Mouse (Mus musculus) heart, embryonic 11.5 days (tissue): ENCODE measurements at regions not wholly inside any gene's neighbourhood (a gene's known extent, or its start where the extent isn't known, plus 50 kb on each side); places are given as distances from the start of the nearest gene placed in this dataset.

Experiments used
- ATAC-seq: fragments of 200-750 bp; cut with Nextera tagmentation; replicated peaks from 2 replicates; pipeline ENCODE4 v1.8.0; 2017; ENCODE audit warnings: moderate library complexity; ENCODE audit not compliant: insufficient number of reproducible peaks, low FRiP score, low TSS enrichment
- H3K27ac ChIP-seq: fragments of 300-500 bp; sonication (generic); 2 replicates; pipeline ENCODE4 v1.5.1; 2014; ENCODE audit warnings: mild to moderate bottlenecking, low read depth, low read length
- H3K27me3 ChIP-seq: fragments of 300-500 bp; sonication (generic); 2 replicates; pipeline ENCODE4 v1.6.1; 2014; ENCODE audit warnings: mild to moderate bottlenecking, low read length, mixed read lengths; ENCODE audit not compliant: control insufficient read depth, insufficient read depth
- H3K36me3 ChIP-seq: fragments of 300-500 bp; sonication (generic); 2 replicates; pipeline ENCODE4 v1.6.1; 2014; ENCODE audit warnings: mild to moderate bottlenecking, low read length, moderate library complexity, mixed read lengths; ENCODE audit not compliant: control insufficient read depth, insufficient read depth
- H3K4me1 ChIP-seq: fragments of 300-500 bp; sonication (generic); 2 replicates; pipeline ENCODE4 v1.6.1; 2014; ENCODE audit warnings: low read length; ENCODE audit not compliant: control insufficient read depth, insufficient read depth
- H3K4me2 ChIP-seq: fragments of 300-500 bp; sonication (generic); 2 replicates; pipeline ENCODE4 v1.6.1; 2014; ENCODE audit warnings: mild to moderate bottlenecking, moderate library complexity
- H3K4me3 ChIP-seq: fragments of 300-500 bp; sonication (generic); 2 replicates; pipeline ENCODE4 v1.5.1; 2014; ENCODE audit warnings: low read depth, low read length
- H3K9ac ChIP-seq: fragments of 300-500 bp; sonication (generic); 2 replicates; pipeline ENCODE4 v1.6.1; 2014; ENCODE audit warnings: mild to moderate bottlenecking, low read depth, low read length, moderate library complexity
- H3K9me3 ChIP-seq: fragments of 300-500 bp; sonication (generic); replicated peaks from 2 replicates; pipeline ENCODE4 v1.6.1; 2016; ENCODE audit warnings: low read length; ENCODE audit not compliant: control insufficient read depth
- WGBS: fragments of 180-500 bp; shearing (Covaris S2); extraction: QIAGEN DNeasy Blood & Tissue Kit; methylation state at CpG from one replicate; pipeline ENCODE4 v1.1.7; 2014; ENCODE audit not compliant: insufficient replicate concordance; 5-methylcytosine and 5-hydroxymethylcytosine counted together

- Histone ChIP-seq H3K4me3 (no peak overlapping the region), H3K36me3 (no peaks in the 10 kb centered on the region), H3K27ac (no peak overlapping the region), H3K9ac (no peak overlapping the region), H3K27me3 (no peaks in the 10 kb centered on the region), H3K4me2 (no peak overlapping the region), H3K9me3 (peaks cover 5% of the 10 kb centered on the region; the same call in 1 of the 2 replicates), H3K4me1 (no peaks in the 10 kb centered on the region)
- WGBS = 27% methylated on average over 3 of the region's 3 CpGs
- ATAC-seq = no peak
Observed at GRCm38 (mm10) chr13:52374781-52375180, 156.3 kb downstream of the Diras2 start.

DNA sequence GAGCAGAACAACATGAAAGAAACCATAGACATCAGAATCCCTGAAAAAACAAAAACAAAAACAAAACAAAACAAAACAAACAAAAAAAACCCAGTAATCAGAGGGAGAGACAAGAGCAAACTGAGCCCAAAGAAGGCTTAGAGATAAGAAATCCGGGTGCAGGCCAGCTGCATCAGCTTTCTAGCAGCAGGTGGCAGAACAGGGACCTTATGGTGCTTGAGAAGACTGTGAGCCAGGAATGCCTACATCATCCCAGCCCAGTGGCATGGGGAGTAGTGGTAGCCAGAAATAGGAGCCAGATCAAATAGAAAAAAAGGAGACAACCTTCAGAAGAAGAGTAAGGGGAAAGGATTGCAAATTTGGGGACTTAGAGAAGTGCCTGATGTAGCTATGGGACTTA, 152.8 kb downstream of the Diras2 start:
- ATAC-seq = no peak
- no peaks in the 10 kb centered on the region for H3K36me3 ChIP-seq
- peaks cover 5% of the 10 kb centered on the region; the same call in 1 of the 2 replicates for H3K9me3 ChIP-seq
- H3K27ac ChIP-seq = no peak overlapping the region
- no peak overlapping the region for H3K4me3 ChIP-seq
- no peaks in the 10 kb centered on the region for H3K27me3 ChIP-seq
- H3K9ac ChIP-seq = no peak overlapping the region
- no peak overlapping the region for H3K4me2 ChIP-seq
- WGBS = 20% methylated on average over 1 of the region's 1 CpGs
- no peaks in the 10 kb centered on the region for H3K4me1 ChIP-seq

DNA sequence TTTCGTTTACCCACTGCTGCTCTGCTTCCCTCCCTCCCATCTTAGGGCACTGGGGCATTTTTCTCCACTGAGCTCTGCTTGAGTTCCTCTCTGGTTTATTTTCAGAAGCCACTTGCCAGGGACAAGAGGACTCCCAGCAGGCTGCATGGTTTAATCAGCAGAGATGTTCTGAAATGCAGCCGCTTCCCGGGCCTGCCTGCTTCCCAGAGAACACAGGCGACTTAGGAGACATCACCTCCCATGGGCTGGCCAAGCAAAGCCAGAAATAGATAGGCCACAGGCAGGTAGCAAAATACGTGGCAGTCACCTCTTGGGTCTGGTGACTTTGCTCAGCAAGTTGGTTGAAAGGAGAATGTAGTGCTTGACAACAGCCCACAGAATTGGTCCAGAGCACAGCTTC, 141.8 kb downstream of the Diras2 start:
- Histone ChIP-seq H3K36me3 (no peaks in the 10 kb centered on the region), H3K9me3 (0 out of 2 replicates have a peak, but pooled peaks cover 2% of the 10 kb centered on the region), H3K27ac (no peak overlapping the region), H3K27me3 (no peaks in the 10 kb centered on the region), H3K9ac (no peak overlapping the region), H3K4me3 (no peak overlapping the region), H3K4me2 (no peak overlapping the region), H3K4me1 (no peaks in the 10 kb centered on the region)
- ATAC-seq = no peak
- WGBS = 81% methylated on average over 5 of the region's 5 CpGs

- no peak for ATAC-seq
- Histone ChIP-seq H3K4me3 (no peak overlapping the region), H3K9me3 (no peaks in the 10 kb centered on the region), H3K36me3 (no peaks in the 10 kb centered on the region), H3K27me3 (no peaks in the 10 kb centered on the region), H3K4me1 (no peaks in the 10 kb centered on the region), H3K27ac (no peak overlapping the region), H3K4me2 (no peak overlapping the region), H3K9ac (no peak overlapping the region)
- 79% methylated on average over 8 of the region's 8 CpGs for WGBS
Observed at GRCm38 (mm10) chr13:52395786-52396185, 135.3 kb downstream of the Diras2 start.

DNA sequence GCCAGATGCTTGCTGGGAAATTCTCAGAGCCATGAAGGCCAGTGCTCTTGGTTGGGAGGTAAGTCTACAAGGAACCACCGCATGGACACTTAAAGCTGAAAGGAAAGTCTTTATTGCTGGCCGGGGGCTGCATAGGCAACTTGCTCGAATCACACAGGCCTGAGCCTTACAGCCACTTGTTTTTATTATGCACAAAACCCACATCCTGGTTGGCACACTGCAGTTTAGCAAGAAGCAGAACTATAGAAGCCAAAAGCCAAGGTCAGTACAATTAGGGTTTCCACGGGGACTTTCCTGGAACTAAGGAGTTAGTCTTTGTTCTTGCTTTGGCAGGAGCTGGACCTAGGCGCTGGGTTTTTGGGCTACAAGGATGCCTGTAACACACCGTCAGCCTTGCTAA, 132.7 kb downstream of the Diras2 start:
- WGBS = 80% methylated on average over 6 of the region's 6 CpGs
- Histone ChIP-seq H3K9ac (no peak overlapping the region), H3K4me3 (no peak overlapping the region), H3K36me3 (no peaks in the 10 kb centered on the region), H3K4me2 (no peak overlapping the region), H3K4me1 (no peaks in the 10 kb centered on the region), H3K27me3 (no peaks in the 10 kb centered on the region), H3K27ac (no peak overlapping the region), H3K9me3 (no peaks in the 10 kb centered on the region)
- no peak for ATAC-seq

DNA sequence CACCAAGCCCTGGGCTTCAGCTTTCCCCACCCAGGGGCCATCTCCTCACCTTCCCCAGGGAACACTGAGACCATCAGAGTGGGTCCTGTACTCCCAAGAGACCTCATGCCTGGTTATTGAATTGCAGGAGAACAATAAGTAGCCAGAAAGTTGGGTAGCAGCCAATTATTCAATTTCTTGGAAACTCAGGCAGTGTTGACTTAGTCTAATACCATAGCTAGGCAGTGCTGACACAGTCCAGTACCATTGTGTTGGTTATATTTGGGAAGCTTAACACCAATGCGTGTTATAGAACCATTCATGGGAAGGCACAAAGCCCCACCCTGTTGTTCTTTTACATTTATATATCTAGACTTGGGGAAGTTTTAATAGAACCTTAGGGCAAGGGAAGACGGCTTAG, 131.9 kb downstream of the Diras2 start:
- WGBS = 85% methylated on average over 2 of the region's 2 CpGs
- H3K36me3 ChIP-seq = no peaks in the 10 kb centered on the region
- no peak overlapping the region for H3K4me3 ChIP-seq
- no peak overlapping the region for H3K4me2 ChIP-seq
- no peaks in the 10 kb centered on the region for H3K4me1 ChIP-seq
- ATAC-seq = no peak
- H3K27ac ChIP-seq = no peak overlapping the region
- no peaks in the 10 kb centered on the region for H3K9me3 ChIP-seq
- no peak overlapping the region for H3K9ac ChIP-seq
- no peaks in the 10 kb centered on the region for H3K27me3 ChIP-seq

DNA sequence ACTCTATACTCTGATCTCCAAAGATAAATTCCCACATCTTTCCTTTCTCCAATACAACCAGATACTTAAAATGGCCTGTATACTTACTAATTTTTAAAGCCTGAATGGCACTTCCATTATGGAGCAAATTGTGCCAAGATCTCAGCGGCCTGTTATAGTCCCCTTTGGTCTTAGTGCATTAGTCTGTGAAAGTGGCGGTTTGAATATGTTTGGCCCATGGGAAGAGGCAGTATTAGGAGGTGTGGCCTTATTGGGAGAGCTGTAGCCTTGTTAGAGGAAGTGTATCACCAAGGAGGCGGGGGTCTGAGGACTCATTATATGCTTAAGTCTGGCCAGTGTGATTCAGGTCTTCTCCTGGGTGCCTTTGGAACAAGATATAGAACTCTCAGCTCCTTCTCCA, 127.3 kb downstream of the Diras2 start:
- H3K9me3 ChIP-seq = no peaks in the 10 kb centered on the region
- no peak overlapping the region for H3K4me2 ChIP-seq
- H3K36me3 ChIP-seq = no peaks in the 10 kb centered on the region
- H3K4me3 ChIP-seq = no peak overlapping the region
- H3K9ac ChIP-seq = no peak overlapping the region
- no peaks in the 10 kb centered on the region for H3K4me1 ChIP-seq
- 83% methylated on average over 3 of the region's 3 CpGs for WGBS
- H3K27me3 ChIP-seq = no peaks in the 10 kb centered on the region
- no peak for ATAC-seq
- no peak overlapping the region for H3K27ac ChIP-seq

- Histone ChIP-seq H3K9me3 (peaks cover 9% of the 10 kb centered on the region), H3K4me1 (no peaks in the 10 kb centered on the region), H3K4me2 (no peak overlapping the region), H3K27me3 (no peaks in the 10 kb centered on the region), H3K27ac (no peak overlapping the region), H3K4me3 (no peak overlapping the region), H3K9ac (no peak overlapping the region), H3K36me3 (no peaks in the 10 kb centered on the region)
- WGBS = 69% methylated on average over 1 of the region's 1 CpGs
- ATAC-seq = no peak
Observed at GRCm38 (mm10) chr13:52416301-52416700, 114.8 kb downstream of the Diras2 start.

DNA sequence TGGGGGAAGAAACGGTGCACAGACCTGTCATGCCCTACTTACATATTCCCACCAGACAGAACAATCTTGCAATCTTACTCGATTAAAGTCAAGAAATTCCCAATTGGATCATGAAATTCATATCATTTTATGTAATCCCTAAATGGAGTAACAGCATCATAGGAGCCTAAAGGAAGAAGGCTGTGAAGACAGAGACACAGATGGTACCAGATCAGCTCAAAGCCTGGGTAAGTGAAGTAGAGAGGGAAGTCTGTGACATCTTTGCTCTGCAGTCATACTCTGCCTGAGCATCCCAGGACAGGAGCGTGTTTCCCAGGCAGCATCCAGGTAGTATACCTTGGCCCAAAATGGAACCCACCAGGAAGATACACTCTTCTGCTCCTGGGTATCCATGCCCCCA, 108.6 kb downstream of the Diras2 start:
- Histone ChIP-seq H3K4me2 (no peak overlapping the region), H3K27ac (no peak overlapping the region), H3K9ac (no peak overlapping the region), H3K4me3 (no peak overlapping the region), H3K36me3 (no peaks in the 10 kb centered on the region), H3K27me3 (no peaks in the 10 kb centered on the region), H3K4me1 (no peaks in the 10 kb centered on the region), H3K9me3 (no peaks in the 10 kb centered on the region)
- no peak for ATAC-seq
- 74% methylated on average over 3 of the region's 3 CpGs for WGBS
